Comparison of ENCODE assay signal across 8 mouse cellular contexts in genomic region chr9:95121151-95121835, GRCm38 (mm10).
DNase-seq lines count a peak whose midpoint lies in the region; ATAC-seq and TF ChIP-seq lines count a peak whose summit lies in the region.
"Had no signal": no experiment of that assay in that cellular context is flagged by ENCODE, and none has a peak within 500 bp of the region (broad histone marks: within the 10 kb centered on the region; RNA-seq: fewer than 3 reads in every experiment).

No protein-coding gene starts in this region.

- ATAC-seq in lung, embryonic 16.5 days (ENCODE audit: low read depth): peak; percentile 86
- peak; percentile 71; the same call in 1 of the 2 replicates for ATAC-seq in forebrain, embryonic 12.5 days (ENCODE audit: low FRiP score)
- peak; percentile 47; the same call in 1 of the 2 replicates for ATAC-seq in liver, embryonic 16.5 days (ENCODE audit: low read depth)

- H3K36me3 ChIP-seq in lung, embryonic 16.5 days (ENCODE audit: control insufficient read depth, insufficient read depth, low read length): no peaks in the 10 kb centered on the region
- no peaks in the 10 kb centered on the region for H3K36me3 ChIP-seq in forebrain, embryonic 12.5 days (replicated peaks)
- H3K36me3 ChIP-seq in liver, embryonic 16.5 days (ENCODE audit: control insufficient read depth, insufficient read depth): no peaks in the 10 kb centered on the region

- H3K4me3 ChIP-seq in lung, embryonic 16.5 days (ENCODE audit: low read length): no peak overlapping the region
- no peak overlapping the region for H3K4me3 ChIP-seq in lung, adult 2 months (replicated peaks; ENCODE audit: extremely low read depth, low read depth, low read length)
- H3K4me3 ChIP-seq in forebrain, embryonic 12.5 days (replicated peaks): no peak overlapping the region
- no peak overlapping the region for H3K4me3 ChIP-seq in liver, embryonic 16.5 days (ENCODE audit: low read depth, low read length)

- H3K27ac ChIP-seq in lung, embryonic 16.5 days (ENCODE audit: low read length): 0 out of 2 replicates have a peak overlapping the region, but pooled peaks have one; percentile 10
- 0 out of 2 replicates have a peak overlapping the region, but pooled peaks have one; percentile 25 for H3K27ac ChIP-seq in forebrain, embryonic 12.5 days
- no peak overlapping the region for H3K27ac ChIP-seq in liver, embryonic 16.5 days (ENCODE audit: low read length)
- H3K27ac ChIP-seq: liver, embryonic 14.5 days had no signal

- H3K4me2 ChIP-seq in lung, embryonic 16.5 days (ENCODE audit: low read depth, low read length): no peak overlapping the region
- H3K4me2 ChIP-seq in forebrain, embryonic 12.5 days: no peak overlapping the region
- no peak overlapping the region for H3K4me2 ChIP-seq in liver, embryonic 16.5 days (ENCODE audit: low read depth, low read length)

- no peak for DNase-seq in lung, adult 2 months
- peak; percentile 65 to 79 for DNase-seq in thymus, postnatal 36 days
- DNase-seq in cerebellum, adult 11 months: no peak
- DNase-seq in left cerebral cortex, postnatal 36 days (ENCODE audit: low spot score in 2 of 2): no peak

- H3K9ac ChIP-seq in lung, embryonic 16.5 days (ENCODE audit: low read length): 0 out of 2 replicates have a peak overlapping the region, but pooled peaks have one; percentile 31
- no peak overlapping the region for H3K9ac ChIP-seq in forebrain, embryonic 12.5 days
- no peak overlapping the region for H3K9ac ChIP-seq in liver, embryonic 16.5 days (ENCODE audit: low read depth, low read length)
- H3K9ac ChIP-seq: liver, embryonic 14.5 days had no signal

- WGBS in lung, embryonic 16.5 days: 25% methylated on average over 11 of the region's 11 CpGs
- WGBS in lung, adult 2 months: 47% methylated on average over 11 of the region's 11 CpGs
- WGBS in forebrain, embryonic 12.5 days: 25% methylated on average over 11 of the region's 11 CpGs
- WGBS in liver, embryonic 16.5 days (ENCODE audit: insufficient replicate concordance): 14% methylated on average over 11 of the region's 11 CpGs

- no peaks in the 10 kb centered on the region for H3K9me3 ChIP-seq in lung, embryonic 16.5 days (ENCODE audit: control insufficient read depth, low read length)
- H3K9me3 ChIP-seq in forebrain, embryonic 12.5 days: no peaks in the 10 kb centered on the region
- no peaks in the 10 kb centered on the region for H3K9me3 ChIP-seq in liver, embryonic 16.5 days (replicated peaks; ENCODE audit: control insufficient read depth, low read length)

- intact Hi-C loops in left cerebral cortex, postnatal 36 days (cut with DNase I): no loop called here

- no peak for TF ChIP-seq CTCF in lung, adult 2 months (IDR thresholded peaks at IDR 0.05; ENCODE audit: insufficient read depth, low read length)

- no peaks in the 10 kb centered on the region for H3K27me3 ChIP-seq in lung, embryonic 16.5 days (ENCODE audit: control insufficient read depth, insufficient read depth, low read depth, low read length)
- H3K27me3 ChIP-seq in forebrain, embryonic 12.5 days: no peaks in the 10 kb centered on the region
- no peaks in the 10 kb centered on the region for H3K27me3 ChIP-seq in liver, embryonic 16.5 days (ENCODE audit: control insufficient read depth, insufficient read depth, low read depth, low read length)

- H3K4me1 ChIP-seq in lung, embryonic 16.5 days (replicated peaks; ENCODE audit: control insufficient read depth, insufficient read depth, low read length): peaks cover 12% of the 10 kb centered on the region
- H3K4me1 ChIP-seq in lung, adult 2 months (ENCODE audit: control insufficient read depth, insufficient read depth, low read length): no peaks in the 10 kb centered on the region; the same call in 1 of the 2 replicates
- peaks cover 18% of the 10 kb centered on the region for H3K4me1 ChIP-seq in forebrain, embryonic 12.5 days
- no peaks in the 10 kb centered on the region for H3K4me1 ChIP-seq in liver, embryonic 16.5 days (ENCODE audit: control insufficient read depth, low read depth, low read length)

- no peak for TF ChIP-seq POLR2A in lung, adult 2 months (IDR thresholded peaks at IDR 0.05; ENCODE audit: borderline replicate concordance, extremely low read depth, low read depth, low read length)

Comparison
In these comparisons a context has a peak if more than half of its experiments do, and no peak if none do; other contexts are left out.
1. DNase-seq: peak in thymus, postnatal 36 days (2 of 2); none in lung, adult 2 months (single experiment), cerebellum, adult 11 months (single experiment) and left cerebral cortex, postnatal 36 days (0 of 2).
2. Peak in every context shown above with its lines, with median percentiles within 50 percentile points of each other: ATAC-seq.